Mouse (Mus musculus) spleen, embryonic (tissue): ENCODE data around the gene Pbx3.

Source experiments
- CTCF ChIA-PET: fragments of 350-600 bp; sonication (Branson Sonifier 250); formaldehyde crosslinking; loops from one replicate; lab custom pipeline; 2022; lab: Charles Lee

The Pbx3 gene

GRCm38 (mm10) chr2:34147476-34147875 is 225.5 kb downstream of the Pbx3 start:
- CTCF ChIA-PET: no interaction called here

- CTCF ChIA-PET: no interaction called here
These were observed 225.9 kb downstream of the Pbx3 start for GRCm38 (mm10) chr2:34147036-34147435.

- CTCF ChIA-PET: no interaction called here
These were observed 226.5 kb downstream of the Pbx3 start for GRCm38 (mm10) chr2:34146431-34146830.

- CTCF ChIA-PET: no interaction called here
These were observed 233.3 kb downstream of the Pbx3 start for GRCm38 (mm10) chr2:34139470-34140158.

GRCm38 (mm10) chr2:34135316-34135715 is 237.6 kb downstream of the Pbx3 start:
- CTCF ChIA-PET: no interaction called here

- CTCF ChIA-PET: no interaction called here
These were observed 240.2 kb downstream of the Pbx3 start for GRCm38 (mm10) chr2:34132751-34133150.

GRCm38 (mm10) chr2:34129674-34130267 is 243.2 kb downstream of the Pbx3 start:
- CTCF ChIA-PET: no interaction called here

GRCm38 (mm10) chr2:34127871-34128270 is 245.1 kb downstream of the Pbx3 start:
- CTCF ChIA-PET: no interaction called here

GRCm38 (mm10) chr2:34123896-34124295 is 249.0 kb downstream of the Pbx3 start:
- CTCF ChIA-PET: no interaction called here
